Mouse (Mus musculus): ENCODE measurements at regions not wholly inside any gene's neighbourhood (a gene's known extent, or its start where the extent isn't known, plus 50 kb on each side); places are given as distances from the start of the nearest gene placed in this dataset.

DNA sequence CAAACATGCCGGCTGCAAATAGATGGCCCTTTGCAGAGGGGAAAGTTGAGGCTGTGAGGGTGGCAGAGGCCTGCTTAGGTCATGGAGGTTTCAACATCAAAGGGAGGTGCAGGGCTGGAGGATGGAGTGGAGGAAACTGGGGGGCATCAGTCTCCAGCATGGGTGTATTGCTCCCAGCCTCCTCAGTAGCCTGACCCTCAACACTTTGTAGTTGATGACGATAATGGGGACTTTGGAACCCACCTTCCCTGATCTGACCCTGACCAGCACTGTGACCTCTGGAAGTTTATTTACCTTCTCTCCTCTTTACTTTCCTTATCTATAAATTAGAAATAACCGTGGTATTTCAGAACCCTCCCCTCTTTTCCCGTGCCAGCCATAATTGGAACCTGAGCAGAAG, 56.2 kb downstream of the Gm26897 start:
- intact Hi-C loops (cut with DNase I): no loop called here

GRCm38 (mm10) chr5:111790527-111790926, 56.8 kb downstream of the Gm26897 start:
- DNase-seq: no peak
- intact Hi-C loops (cut with DNase I): no loop called here

More for the DNA sequence above, 56.2 kb downstream of the Gm26897 start:
- DNase-seq: no peak

DNA sequence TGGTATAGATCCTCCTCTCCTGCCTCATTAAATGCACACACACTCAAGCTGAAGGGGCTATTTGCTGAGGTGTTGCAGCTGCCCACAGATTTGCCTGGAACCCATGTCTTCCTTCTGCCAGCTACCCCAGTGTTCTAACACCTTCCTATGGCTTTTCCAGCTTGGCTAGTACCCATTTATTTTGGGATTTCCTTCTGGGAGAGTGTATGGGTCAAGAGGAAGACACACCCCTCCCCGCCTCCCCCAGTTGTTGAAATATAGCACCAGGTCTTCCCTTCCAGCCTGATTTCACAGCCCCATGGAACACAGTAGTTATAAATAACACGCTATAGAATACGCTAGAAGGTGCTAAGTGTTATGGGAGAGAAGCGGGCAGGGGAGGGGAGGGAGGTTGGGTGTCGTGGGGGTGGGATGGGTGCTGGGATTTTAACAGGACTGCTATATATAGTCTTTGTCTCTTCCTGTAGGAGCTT, 57.4 kb downstream of the Gm26897 start:
- DNase-seq: no peak
- intact Hi-C loops (cut with DNase I): no loop called here

DNA sequence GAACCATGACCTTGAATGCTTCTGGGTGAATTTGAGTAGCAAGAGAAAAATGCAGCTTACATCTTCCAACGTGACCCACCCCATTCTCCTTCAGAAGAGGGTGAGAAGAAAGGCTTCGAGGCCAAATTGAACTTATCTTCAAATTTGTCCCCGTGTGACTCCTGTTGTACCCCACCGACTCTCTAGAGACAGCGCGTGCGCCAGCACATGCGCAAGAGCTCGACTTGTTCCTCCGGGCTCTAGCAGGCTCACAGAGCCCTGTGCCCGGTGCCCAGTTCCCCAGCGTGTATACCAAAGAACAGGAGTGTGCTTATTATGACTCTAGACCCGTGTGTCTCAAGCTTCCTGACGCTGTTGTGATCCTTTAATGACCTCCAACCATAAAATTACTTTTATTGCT, 59.0 kb downstream of the Gm26897 start:
- intact Hi-C loops (cut with DNase I): no loop called here
- no peak for DNase-seq

DNA sequence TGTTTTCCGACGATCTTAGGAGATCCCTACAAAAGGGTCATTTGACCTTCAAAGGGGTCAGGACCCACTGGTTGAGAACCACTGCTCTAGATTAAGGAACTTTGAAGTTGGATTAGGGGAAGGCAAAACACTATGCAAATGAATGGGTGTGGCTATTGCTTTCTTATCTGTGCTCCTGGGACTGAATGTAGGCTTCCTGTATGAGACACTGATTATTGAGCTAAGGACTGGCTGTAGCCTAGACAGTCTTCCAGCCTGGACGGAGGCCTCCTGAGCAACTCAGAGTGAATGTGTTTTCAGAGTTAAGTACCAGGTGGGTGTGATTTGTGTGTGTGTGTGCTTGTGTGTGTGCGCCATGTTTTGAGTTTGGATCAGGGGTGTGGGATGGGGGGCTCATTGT, 59.5 kb downstream of the Gm26897 start:
- intact Hi-C loops (cut with DNase I): no loop called here
- no peak for DNase-seq

GRCm38 (mm10) chr5:111796889-111797288, 63.2 kb downstream of the Gm26897 start:
- DNase-seq: no peak
- intact Hi-C loops (cut with DNase I): no loop called here

DNA sequence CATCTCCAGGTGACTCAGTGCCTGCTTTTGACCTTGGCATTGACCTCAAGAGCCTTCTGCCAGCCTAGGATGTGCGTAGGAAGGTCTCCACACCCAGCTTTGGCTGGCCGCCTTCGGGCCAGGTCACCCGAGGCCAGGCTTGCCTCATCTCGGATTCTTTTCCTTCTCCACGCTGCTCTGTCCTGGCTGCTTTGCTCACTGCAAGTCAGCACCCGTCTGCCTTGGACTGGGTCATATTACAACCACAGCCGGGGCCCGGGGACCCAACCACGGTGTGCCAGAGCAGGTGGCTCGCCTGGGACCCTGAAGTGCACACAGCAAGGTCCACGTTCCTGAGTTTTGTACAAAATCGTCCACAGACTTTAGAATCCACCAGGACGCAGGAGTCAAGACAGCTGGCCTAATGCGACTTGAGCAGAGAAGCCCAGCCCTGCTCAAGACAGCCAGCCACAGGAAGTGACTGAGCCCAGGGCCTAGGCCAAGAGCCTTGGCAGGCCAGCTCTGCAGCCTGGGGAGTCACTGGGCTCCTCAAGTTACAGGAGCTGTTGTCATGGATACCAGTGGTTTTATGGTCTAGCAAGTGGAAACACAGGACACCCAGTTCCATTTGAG, 66.1 kb downstream of the Gm26897 start:
- intact Hi-C loops (cut with DNase I): no loop called here

GRCm38 (mm10) chr5:111800511-111800910, 66.8 kb downstream of the Gm26897 start:
- no peak for DNase-seq
- intact Hi-C loops (cut with DNase I): no loop called here

More for the DNA sequence above, 66.1 kb downstream of the Gm26897 start:
- peak; percentile 53 for DNase-seq

- intact Hi-C loops (cut with DNase I): no loop called here
- DNase-seq: no peak
Measured at GRCm38 (mm10) chr5:111801051-111801450, 67.3 kb downstream of the Gm26897 start.

DNA sequence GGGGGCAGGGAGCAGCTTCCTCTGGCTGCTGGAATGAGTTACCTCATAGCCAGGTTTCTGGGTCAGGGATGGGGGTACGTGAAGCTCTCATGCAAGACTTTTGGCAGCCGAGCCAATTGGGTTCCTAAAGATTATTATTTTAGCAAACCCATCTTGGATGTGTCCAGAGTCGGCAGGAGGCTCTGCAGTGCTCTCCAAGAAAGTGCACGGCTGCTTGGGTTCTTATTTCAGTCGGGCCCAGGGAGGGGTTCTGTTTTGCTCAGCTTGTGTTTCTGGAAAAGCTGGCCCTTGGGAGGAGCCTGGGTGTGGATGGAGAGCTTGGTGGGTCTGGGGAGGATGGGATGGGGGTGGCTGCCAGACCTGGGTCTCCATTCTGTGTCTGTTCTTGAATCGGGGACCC, 70.8 kb downstream of the Gm26897 start:
- intact Hi-C loops (cut with DNase I): no loop called here
- no peak for DNase-seq

- intact Hi-C loops (cut with DNase I): no loop called here
- DNase-seq: no peak
Measured at GRCm38 (mm10) chr5:111805150-111805549, 71.4 kb downstream of the Gm26897 start.

DNA sequence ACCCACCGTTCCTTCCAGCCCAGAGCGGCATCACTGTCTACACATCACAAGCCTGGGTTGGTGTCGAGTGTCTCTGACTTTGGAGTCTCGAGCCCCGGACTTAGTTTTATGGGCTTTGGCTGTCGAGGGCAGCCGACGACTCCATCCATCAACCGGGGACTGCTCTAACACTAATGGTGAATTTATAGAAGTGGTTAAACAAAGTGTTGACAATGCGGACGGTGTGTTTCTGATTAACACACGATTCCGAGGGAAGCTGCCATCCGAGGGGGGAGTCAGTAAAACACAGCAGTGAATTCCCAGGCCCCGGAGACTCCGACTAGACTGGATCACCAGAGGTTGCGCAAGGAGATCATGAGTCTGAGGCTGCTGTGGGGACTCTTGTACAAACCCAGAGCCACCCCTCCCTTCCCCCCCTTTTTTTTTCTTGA, 72.1 kb downstream of the Gm26897 start:
- intact Hi-C loops (cut with DNase I): no loop called here
- DNase-seq: no peak

- no peak for DNase-seq
- intact Hi-C loops (cut with DNase I): no loop called here
Measured at GRCm38 (mm10) chr5:111810079-111810808, 76.5 kb downstream of the Gm26897 start.

GRCm38 (mm10) chr5:111812581-111812980, 78.9 kb downstream of the Gm26897 start:
- no peak for DNase-seq
- intact Hi-C loops (cut with DNase I): no loop called here

- intact Hi-C loops (cut with DNase I): no loop called here
- DNase-seq: peak; percentile 27
Measured at GRCm38 (mm10) chr5:111813090-111813753, 79.5 kb downstream of the Gm26897 start.

DNA sequence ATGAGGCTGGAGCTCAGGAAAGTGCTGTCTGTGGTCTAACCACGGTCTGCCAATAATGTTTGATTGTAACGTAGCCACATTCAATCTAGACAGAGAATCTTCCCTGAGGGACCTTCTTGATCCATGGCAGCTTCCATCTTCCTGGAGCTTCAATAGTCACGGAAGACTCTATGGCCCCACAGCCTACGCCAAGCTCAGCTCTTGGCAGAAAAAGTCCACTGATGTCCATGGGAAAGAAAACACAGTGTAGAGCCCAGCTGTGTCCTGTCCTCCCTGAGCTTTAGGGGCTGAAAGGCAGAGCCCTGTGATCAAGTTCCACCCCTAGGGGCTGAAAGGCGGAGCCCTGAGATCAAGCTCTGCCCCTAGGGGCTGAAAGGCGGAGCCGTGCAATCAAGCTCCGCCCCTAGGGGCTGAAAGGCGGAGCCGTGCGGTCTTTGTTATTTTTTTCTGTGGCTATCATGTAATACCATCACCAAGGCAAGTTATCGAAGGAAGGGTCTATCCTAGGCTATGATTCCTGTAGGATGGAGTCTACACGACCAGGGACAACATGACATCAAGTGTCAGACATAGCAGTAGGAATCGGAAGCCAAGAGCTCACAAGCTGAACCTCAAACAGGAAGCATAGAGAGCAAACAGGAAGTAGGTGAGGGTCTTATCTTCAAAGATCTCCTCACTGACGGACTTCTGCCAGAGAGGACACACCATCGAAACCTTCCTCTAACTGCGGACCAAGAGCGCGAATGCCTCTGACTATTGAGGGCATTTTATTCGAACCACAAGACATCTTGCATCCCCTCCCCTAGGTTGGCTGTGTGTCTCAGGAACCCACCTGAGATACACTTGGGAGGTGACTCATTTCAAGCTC, 81.4 kb downstream of the Gm26897 start:
- no peak for DNase-seq
- intact Hi-C loops (cut with DNase I): no loop called here

DNA sequence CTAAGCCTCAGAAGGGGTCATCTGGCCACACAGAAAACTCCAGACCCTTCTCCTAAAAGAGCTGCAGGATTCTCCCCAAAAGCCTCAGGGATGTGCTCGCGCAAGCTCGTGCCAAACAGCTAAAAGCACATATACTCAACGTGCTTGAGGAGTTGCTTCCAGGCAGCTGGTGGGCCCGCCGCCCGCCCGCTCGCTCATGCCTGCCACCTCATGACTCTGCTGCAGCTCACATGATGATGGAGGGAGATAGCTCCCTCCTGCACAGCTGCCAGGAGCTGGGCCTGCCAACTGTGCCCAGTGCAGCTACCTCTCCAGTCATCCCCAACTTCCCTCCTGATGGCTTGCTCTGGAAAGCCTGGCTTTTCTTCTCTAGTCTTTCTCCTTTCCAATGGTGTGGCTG, 87.2 kb downstream of the Gm26897 start:
- intact Hi-C loops (cut with DNase I): no loop called here

DNA sequence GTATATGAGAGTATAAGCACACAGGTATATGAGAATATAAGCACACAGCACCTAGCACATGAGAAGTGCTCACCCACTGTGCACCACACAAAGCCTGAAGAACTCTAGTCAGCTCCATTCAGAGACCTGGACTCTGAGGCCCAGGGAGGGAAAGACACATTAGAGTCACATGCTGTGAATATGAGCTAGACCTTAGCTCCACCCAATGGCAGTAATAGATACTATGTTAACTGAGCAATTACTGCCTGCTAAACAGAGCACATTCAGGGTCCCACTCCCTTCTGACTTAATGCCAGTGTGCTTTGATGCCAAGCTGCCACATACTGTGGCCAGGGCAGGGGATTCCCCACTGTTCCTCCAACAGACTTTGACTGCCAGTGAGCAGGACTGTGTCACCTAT, 89.2 kb downstream of the Gm26897 start:
- no peak for DNase-seq
- intact Hi-C loops (cut with DNase I): no loop called here

More for the DNA sequence above, 87.2 kb downstream of the Gm26897 start:
- peak; percentile 16 for DNase-seq

DNA sequence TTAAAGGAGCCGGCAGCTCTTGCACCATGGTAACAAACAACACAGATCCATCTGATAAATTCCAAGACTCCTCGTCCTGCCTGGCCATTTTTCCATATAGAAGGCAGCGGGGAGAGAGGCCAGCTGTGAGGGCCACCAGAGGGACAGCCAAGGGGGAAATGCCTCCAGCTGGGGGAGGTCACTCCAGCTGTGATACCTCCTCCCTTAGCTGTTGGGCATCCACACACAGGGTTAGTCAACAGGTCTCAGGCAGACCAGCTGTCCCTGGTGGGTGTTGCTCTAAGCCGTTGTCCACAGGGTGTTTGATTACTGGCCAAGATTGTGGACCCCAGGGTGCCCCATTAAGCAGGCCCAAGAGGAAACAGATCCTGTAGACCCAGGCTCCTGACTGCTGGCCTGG, 89.7 kb downstream of the Gm26897 start:
- intact Hi-C loops (cut with DNase I): no loop called here
- DNase-seq: no peak

DNA sequence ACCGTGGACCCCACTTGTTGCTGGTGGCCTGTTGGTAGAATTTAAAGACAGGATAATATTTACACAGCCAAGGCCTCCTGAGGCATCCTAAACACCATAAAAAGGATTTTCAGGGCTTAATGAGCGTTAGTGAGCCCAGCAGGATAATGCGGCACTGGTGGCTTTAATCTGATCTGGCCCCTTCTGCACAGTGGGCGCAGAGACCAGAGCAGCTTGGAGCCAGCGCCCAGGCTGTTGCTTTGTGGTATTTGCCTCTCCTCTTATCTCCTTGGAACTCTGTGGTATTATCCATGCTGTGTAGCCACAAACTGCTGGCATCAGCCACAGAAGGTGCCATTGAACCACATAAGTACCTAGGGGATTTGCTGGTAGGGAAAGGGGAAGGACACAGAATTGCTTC, 90.1 kb downstream of the Gm26897 start:
- DNase-seq: no peak
- intact Hi-C loops (cut with DNase I): no loop called here

DNA sequence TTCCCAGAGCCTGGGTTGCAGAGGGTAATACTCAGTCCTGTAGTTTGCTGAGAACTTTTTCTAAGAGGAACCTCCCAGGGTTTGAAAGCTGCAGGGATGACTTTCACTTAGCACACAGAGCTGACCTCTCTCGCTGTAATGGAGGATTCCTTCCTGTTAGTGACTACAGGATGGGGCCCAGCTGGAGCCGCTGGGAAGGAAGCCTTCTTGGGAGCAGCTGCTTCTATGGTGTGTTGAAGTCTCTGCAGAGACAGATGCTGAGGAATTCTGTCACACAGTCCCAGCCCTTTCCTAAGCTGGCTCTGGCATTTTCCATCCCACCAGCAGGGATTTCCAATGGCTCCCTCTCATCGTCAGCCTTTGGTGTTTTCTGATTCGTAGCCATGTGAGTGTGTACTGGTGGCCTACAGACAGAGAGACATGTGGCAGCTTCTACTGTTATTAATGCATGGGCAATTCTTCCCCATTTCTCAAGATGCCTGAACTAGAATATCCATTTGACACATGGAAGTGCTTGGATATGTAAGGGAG, 90.9 kb downstream of the Gm26897 start:
- intact Hi-C loops (cut with DNase I): no loop called here

More for the DNA sequence above, 90.9 kb downstream of the Gm26897 start:
- no peak for DNase-seq
